Mouse (Mus musculus) CH12.LX (cell line): Measurements from ENCODE around the gene Nemp1. TPM values are rescaled to one million over a fixed set of nuclear protein-coding genes. Genes with fewer than 3 reads are reported as not detected.
A peak's percentile ranks its signal among the peaks of the same experiment; 100 is the strongest.

Experiments used
- DNase-seq: peaks from one replicate; pipeline ENCODE4 v3.0.0-alpha.2; 2013; ENCODE audit errors: extremely low read depth
- H3K27ac ChIP-seq: 2 replicates; pipeline ENCODE4 v1.5.1; 2012; ENCODE audit warnings: low read depth, mild to moderate bottlenecking, control low read depth, moderate library complexity; ENCODE audit not compliant: insufficient read depth
- H3K27me3 ChIP-seq: replicated peaks from 2 replicates; pipeline ENCODE3; 2012; ENCODE audit warnings: inconsistent platforms
- H3K36me3 ChIP-seq, 2 experiments: replicated peaks in 1 of 2; 2 replicates each; pipeline versions ENCODE3 to v1.6.1; 2012; ENCODE audit warnings: inconsistent platforms in 1 of 2, low read length in 1 of 2, mild to moderate bottlenecking in 1 of 2, mixed read lengths in 1 of 2, moderate library complexity in 1 of 2; ENCODE audit not compliant: control insufficient read depth in 1 of 2, insufficient read depth in 1 of 2
- H3K4me1 ChIP-seq, 2 experiments: 2 replicates each; pipeline ENCODE4 v1.6.1; 2012; ENCODE audit warnings: inconsistent platforms in 1 of 2, moderate library complexity in 1 of 2; ENCODE audit not compliant: insufficient read depth in 2 of 2, control insufficient read depth in 1 of 2
- H3K4me2 ChIP-seq: 2 replicates; pipeline ENCODE4 v1.6.1; 2012; ENCODE audit warnings: low read depth, mild to moderate bottlenecking, control low read depth; ENCODE audit not compliant: poor library complexity, insufficient read depth, severe bottlenecking
- H3K4me3 ChIP-seq, 3 experiments: fragments of 150-350 bp in 1 of 3; sonication (generic) in 1 of 3; replicated peaks in 1 of 3; 2 replicates each; pipeline versions ENCODE3 to v1.5.1; 2011 to 2012; ENCODE audit warnings: low read depth in 2 of 3, low read length in 2 of 3, mild to moderate bottlenecking in 2 of 3, moderate library complexity in 2 of 3, control low read depth in 1 of 3, improper control_type of control experiment in 1 of 3, inconsistent platforms in 1 of 3, mixed read lengths in 1 of 3; ENCODE audit not compliant: poor library complexity in 1 of 3
- H3K79me2 ChIP-seq: replicated peaks from 2 replicates; pipeline ENCODE4 v1.6.1; 2012; ENCODE audit warnings: mild to moderate bottlenecking, moderate library complexity; ENCODE audit not compliant: control insufficient read depth, poor library complexity, insufficient read depth, severe bottlenecking; ENCODE audit errors: extremely low read depth
- H3K9ac ChIP-seq: 2 replicates; pipeline ENCODE4 v1.6.1; 2012; ENCODE audit warnings: low read depth, mild to moderate bottlenecking, control low read depth, moderate library complexity; ENCODE audit not compliant: insufficient read depth
- H3K9me3 ChIP-seq: replicated peaks from 2 replicates; pipeline ENCODE3; 2012; ENCODE audit warnings: low read length, inconsistent platforms, mixed read lengths
- BHLHE40 ChIP-seq: IDR thresholded peaks from 2 replicates; pipeline ENCODE4 v1.6.1; 2011; ENCODE audit warnings: mild to moderate bottlenecking, low read depth, low read length, improper control_type of control experiment
- CHD1 ChIP-seq: IDR thresholded peaks from 2 replicates; pipeline ENCODE4 v1.6.1; 2012; ENCODE audit warnings: low read depth, low read length, improper control_type of control experiment, inconsistent platforms
- CHD2 ChIP-seq: IDR thresholded peaks from 2 replicates; pipeline ENCODE4 v1.6.1; 2011; ENCODE audit warnings: low read length, improper control_type of control experiment
- CTCF ChIP-seq, 2 experiments: IDR thresholded peaks in 1 of 2; conservative IDR thresholded peaks in 1 of 2; 2 replicates each; pipeline ENCODE4 v1.5.1; 2011 to 2012; ENCODE audit warnings: low read depth in 2 of 2, low read length in 2 of 2, improper control_type of control experiment in 1 of 2, inconsistent platforms in 1 of 2, mild to moderate bottlenecking in 1 of 2, moderate library complexity in 1 of 2
- E2F4 ChIP-seq: IDR thresholded peaks from 2 replicates; pipeline ENCODE4 v1.6.1; 2011; ENCODE audit warnings: low read depth, low read length, improper control_type of control experiment; ENCODE audit not compliant: insufficient replicate concordance
- ELF1 ChIP-seq: IDR thresholded peaks from 2 replicates; pipeline ENCODE4 v1.6.1; 2014; ENCODE audit warnings: low read depth, mild to moderate bottlenecking, inconsistent platforms, low read length, improper control_type of control experiment
- EP300 ChIP-seq: IDR thresholded peaks from 2 replicates; pipeline ENCODE4 v1.6.1; 2011; ENCODE audit warnings: low read length, improper control_type of control experiment
- ETS1 ChIP-seq: conservative IDR thresholded peaks from 2 replicates; pipeline ENCODE4 v1.6.1; 2012; ENCODE audit warnings: low read depth, mild to moderate bottlenecking, inconsistent platforms, low read length, improper control_type of control experiment, moderate library complexity
- GABPA ChIP-seq: IDR thresholded peaks from 2 replicates; pipeline ENCODE4 v1.6.1; 2012; ENCODE audit warnings: low read depth, low read length, improper control_type of control experiment, inconsistent platforms; ENCODE audit not compliant: insufficient replicate concordance
- HCFC1 ChIP-seq: IDR thresholded peaks from 2 replicates; pipeline ENCODE4 v1.6.1; 2012; ENCODE audit warnings: low read depth, mild to moderate bottlenecking, inconsistent platforms, low read length, improper control_type of control experiment
- IRF4 ChIP-seq: IDR thresholded peaks from 2 replicates; pipeline ENCODE4 v1.6.1; 2014; ENCODE audit warnings: low read depth, mild to moderate bottlenecking, inconsistent platforms, low read length, improper control_type of control experiment
- JUN ChIP-seq: IDR thresholded peaks from 2 replicates; pipeline ENCODE4 v1.6.1; 2011; ENCODE audit warnings: low read depth, mild to moderate bottlenecking, low read length, improper control_type of control experiment, moderate library complexity; ENCODE audit not compliant: insufficient read depth
- JUND ChIP-seq: conservative IDR thresholded peaks from 2 replicates; pipeline ENCODE4 v1.6.1; 2011; ENCODE audit warnings: low read depth, low read length, improper control_type of control experiment
- KAT2A ChIP-seq: IDR thresholded peaks from 2 replicates; pipeline ENCODE4 v1.6.1; 2012; ENCODE audit warnings: low read length, improper control_type of control experiment, inconsistent platforms; ENCODE audit not compliant: insufficient replicate concordance
- MAFK ChIP-seq: IDR thresholded peaks from 2 replicates; pipeline ENCODE4 v1.6.1; 2011; ENCODE audit warnings: low read length, improper control_type of control experiment; ENCODE audit not compliant: insufficient replicate concordance
- MAX ChIP-seq: IDR thresholded peaks from 2 replicates; pipeline ENCODE4 v1.6.1; 2011; ENCODE audit warnings: low read length, improper control_type of control experiment
- MAZ ChIP-seq: IDR thresholded peaks from 2 replicates; pipeline ENCODE4 v1.6.1; 2012; ENCODE audit warnings: low read depth, mild to moderate bottlenecking, inconsistent platforms, low read length, improper control_type of control experiment, moderate library complexity
- MEF2A ChIP-seq: IDR thresholded peaks from 2 replicates; pipeline ENCODE4 v1.6.1; 2014; ENCODE audit warnings: low read depth, mild to moderate bottlenecking, inconsistent platforms, low read length, improper control_type of control experiment, borderline replicate concordance
- MXI1 ChIP-seq: IDR thresholded peaks from 2 replicates; pipeline ENCODE4 v1.6.1; 2011; ENCODE audit warnings: mild to moderate bottlenecking, low read depth, low read length, improper control_type of control experiment
- MYC ChIP-seq: IDR thresholded peaks from 2 replicates; pipeline ENCODE4 v1.6.1; 2011; ENCODE audit warnings: low read depth, mild to moderate bottlenecking, improper control_type of control experiment, low read length
- NELFE ChIP-seq: IDR thresholded peaks from 2 replicates; pipeline ENCODE4 v1.6.1; 2011; ENCODE audit warnings: low read depth, low read length, improper control_type of control experiment
- NRF1 ChIP-seq: IDR thresholded peaks from 2 replicates; pipeline ENCODE4 v1.6.1; 2014; ENCODE audit warnings: low read depth, mild to moderate bottlenecking, inconsistent platforms, low read length, improper control_type of control experiment, moderate library complexity
- PAX5 ChIP-seq: IDR thresholded peaks from 2 replicates; pipeline ENCODE4 v1.6.1; 2012; ENCODE audit warnings: low read length, inconsistent platforms, mixed read lengths
- POLR2A ChIP-seq: IDR thresholded peaks from 2 replicates; pipeline ENCODE4 v1.6.1; 2011; ENCODE audit warnings: low read depth, mild to moderate bottlenecking, improper control_type of control experiment, low read length
- POLR2AphosphoS2 ChIP-seq: IDR thresholded peaks from 2 replicates; pipeline ENCODE4 v1.6.1; 2011; ENCODE audit warnings: low read depth, low read length, improper control_type of control experiment
- RAD21 ChIP-seq: IDR thresholded peaks from 2 replicates; pipeline ENCODE4 v1.6.1; 2011; ENCODE audit warnings: low read depth, mild to moderate bottlenecking, low read length, improper control_type of control experiment, moderate library complexity
- RCOR1 ChIP-seq: conservative IDR thresholded peaks from 2 replicates; pipeline ENCODE4 v1.6.1; 2012; ENCODE audit warnings: low read depth, mild to moderate bottlenecking, inconsistent platforms, low read length, improper control_type of control experiment
- SIN3A ChIP-seq: IDR thresholded peaks from 2 replicates; pipeline ENCODE4 v1.6.1; 2012; ENCODE audit warnings: low read length, improper control_type of control experiment, inconsistent platforms
- SMC3 ChIP-seq: IDR thresholded peaks from 2 replicates; pipeline ENCODE4 v1.6.1; 2011; ENCODE audit warnings: low read depth, low read length, improper control_type of control experiment
- TBP ChIP-seq: conservative IDR thresholded peaks from 2 replicates; pipeline ENCODE4 v1.6.1; 2011; ENCODE audit warnings: low read depth, low read length, improper control_type of control experiment
- TCF12 ChIP-seq: IDR thresholded peaks from 2 replicates; pipeline ENCODE4 v1.6.1; 2014; ENCODE audit warnings: low read depth, mild to moderate bottlenecking, inconsistent platforms, low read length, improper control_type of control experiment
- UBTF ChIP-seq: IDR thresholded peaks from 2 replicates; pipeline ENCODE4 v1.6.1; 2012; ENCODE audit warnings: low read depth, mild to moderate bottlenecking, inconsistent platforms, low read length, improper control_type of control experiment, moderate library complexity
- USF1 ChIP-seq: IDR thresholded peaks from 2 replicates; pipeline ENCODE4 v1.6.1; 2014; ENCODE audit warnings: low read depth, mild to moderate bottlenecking, inconsistent platforms, low read length, improper control_type of control experiment
- USF2 ChIP-seq: conservative IDR thresholded peaks from 2 replicates; pipeline ENCODE4 v1.6.1; 2011; ENCODE audit warnings: low read depth, low read length, improper control_type of control experiment
- ZC3H11A ChIP-seq: IDR thresholded peaks from 2 replicates; pipeline ENCODE4 v1.6.1; 2012; ENCODE audit warnings: low read depth, mild to moderate bottlenecking, inconsistent platforms, low read length, improper control_type of control experiment
- ZKSCAN1 ChIP-seq: IDR thresholded peaks from 2 replicates; pipeline ENCODE4 v1.6.1; 2012; ENCODE audit warnings: low read depth, inconsistent platforms, low read length, improper control_type of control experiment, borderline replicate concordance
- ZMIZ1 ChIP-seq: IDR thresholded peaks from 2 replicates; pipeline ENCODE4 v1.6.1; 2012; ENCODE audit warnings: low read depth, mild to moderate bottlenecking, inconsistent platforms, low read length, improper control_type of control experiment
- ZNF384 ChIP-seq: IDR thresholded peaks from 2 replicates; pipeline ENCODE4 v1.6.1; 2012; ENCODE audit warnings: low read depth, low read length, improper control_type of control experiment, inconsistent platforms
- dilution Hi-C: fragments of 300-500 bp; cut with MboI; formaldehyde crosslinking; loops from 2 replicates; pipeline ENCODE4 v1.14.3; 2020; ENCODE audit warnings: low sequenced_read_pairs; ENCODE audit not compliant: extremely low pct_unique_long_range_greater_than_20kb, extremely low pct_ligation_motif_present
- in situ Hi-C: fragments of 300-500 bp; cut with MboI; formaldehyde crosslinking; loops from 3 replicates; pipeline ENCODE4 v1.14.3; 2019; ENCODE audit warnings: low sequenced_read_pairs, low pct_ligation_motif_present, low pct_unique_long_range_greater_than_20kb, mixed read lengths
- polyA plus RNA-seq: library from polyadenylated mRNA; unstranded; fragments of >175 nt; gene quantifications from 2 replicates; pipeline ENCODE4 v1.2.1, GENCODE M21; 2012; ENCODE audit warnings: low read depth; ENCODE audit not compliant: insufficient read length
- total RNA-seq, 2 experiments: library from RNA; depleted of rRNA; stranded (reverse); fragments of 300-350 nt in 1 of 2; fragments of >200 nt in 1 of 2; gene quantifications; 2 replicates each; pipeline ENCODE4 v1.2.3; 2012 to 2014

Gene Nemp1
- total and polyA plus RNA-seq, 3 experiments: 8.3 to 17.4 (median 13.2) TPM

- no peaks in the 10 kb centered on the region for H3K9me3 ChIP-seq
- H3K4me1 ChIP-seq: peaks cover 2 to 23% of the 10 kb centered on the region in 2 experiments; a peak in 2 of 4 replicates
- dilution Hi-C loops: no loop called here
- in situ Hi-C loops: loop anchor here (10.0 kb wide), 1 partner anchor 60 kb away; the partner anchor contains the start of gene Zbtb39
- peak; percentile 91 for DNase-seq
- peak overlapping the region; percentile 46 to 98 (median 54) for H3K4me3 ChIP-seq
- peak overlapping the region; percentile 62 for H3K4me2 ChIP-seq
- no peaks in the 10 kb centered on the region for H3K27me3 ChIP-seq
- H3K79me2 ChIP-seq: peaks cover 3% of the 10 kb centered on the region
- TF ChIP-seq RCOR1: no peak
- TF ChIP-seq HCFC1: peak; percentile 59
- TF ChIP-seq JUND: peak; percentile 16; the same call in 1 of the 2 replicates
- no peak for TF ChIP-seq NRF1
- TF ChIP-seq ZNF384: peak; percentile 90
- TF ChIP-seq RAD21: peak; percentile 58
- 0 out of 2 replicates have a peak, but pooled peaks have one; percentile 43 for TF ChIP-seq ELF1
- TF ChIP-seq MXI1: peak; percentile 81; the same call in 1 of the 2 replicates
- TF ChIP-seq ETS1: peak; percentile 17; the same call in 1 of the 2 replicates
- TF ChIP-seq USF1: no peak
- TF ChIP-seq MAZ: peak; percentile 59; the same call in 1 of the 2 replicates
- no peak for TF ChIP-seq GABPA
- TF ChIP-seq POLR2AphosphoS2: no peak
- peak; percentile 54; the same call in 1 of the 2 replicates for TF ChIP-seq JUN
- peak; percentile 21; the same call in 1 of the 2 replicates for TF ChIP-seq MAX
- TF ChIP-seq IRF4: peak; percentile 62
- TF ChIP-seq ZKSCAN1: no peak
- no peak for TF ChIP-seq ZMIZ1
- no peak for TF ChIP-seq UBTF
- peak; percentile 66 for TF ChIP-seq TCF12
- TF ChIP-seq KAT2A: no peak
- no peak for TF ChIP-seq ZC3H11A
- peak; percentile 41 for TF ChIP-seq BHLHE40
- TF ChIP-seq E2F4: 0 out of 2 replicates have a peak, but pooled peaks have one; percentile 32
- TF ChIP-seq POLR2A: 0 out of 2 replicates have a peak, but pooled peaks have one; percentile 29
- peak; percentile 74 for TF ChIP-seq EP300
- TF ChIP-seq MAFK: peak; percentile 22; the same call in 1 of the 2 replicates
- 0 out of 2 replicates have a peak, but pooled peaks have one; percentile 41 for TF ChIP-seq CHD1
- TF ChIP-seq MYC: peak; percentile 69
- TF ChIP-seq SMC3: peak; percentile 86
- peak; percentile 21; the same call in 1 of the 2 replicates for TF ChIP-seq SIN3A
- TF ChIP-seq TBP: no peak
- TF ChIP-seq MEF2A: peak; percentile 54; the same call in 1 of the 2 replicates
- TF ChIP-seq CTCF (conservative IDR thresholded peaks at IDR 0.05 in 1 of 2, IDR thresholded peaks at IDR 0.05 in 1 of 2; ENCODE audit: low read depth in 2 of 2, low read length in 2 of 2): peak; percentile 98 to 100
- peak; percentile 81 for TF ChIP-seq NELFE
- peak; percentile 57 for TF ChIP-seq CHD2
- TF ChIP-seq PAX5: no peak
- no peak for TF ChIP-seq USF2
- peaks cover 0 to 8% of the 10 kb centered on the region in 2 experiments for H3K36me3 ChIP-seq
- H3K9ac ChIP-seq: peak overlapping the region; percentile 29; the same call in 1 of the 2 replicates
- peak overlapping the region; percentile 45; the same call in 1 of the 2 replicates for H3K27ac ChIP-seq
Observed at GRCm38 (mm10) chr10:127674794-127675522, 8.3 kb downstream of the Nemp1 start.
